Mouse (Mus musculus) liver, adult 2 months (tissue): ENCODE results near the gene Inava. TPM values are rescaled to one million over a fixed set of nuclear protein-coding genes. Genes with fewer than 3 reads are reported as not detected.

Experiments used
- DNase-seq: peaks from one replicate; pipeline ENCODE4 v3.0.0-alpha.2; 2011; ENCODE audit warnings: low read depth, low spot score; ENCODE audit errors: extremely low read depth
- H3K27ac ChIP-seq: fragments of 200-500 bp; replicated peaks from 2 replicates; pipeline ENCODE4 v1.5.1; 2012; ENCODE audit warnings: low read depth, mild to moderate bottlenecking, control low read depth, inconsistent platforms, low read length; ENCODE audit not compliant: insufficient read depth
- H3K27me3 ChIP-seq: fragments of 200-500 bp; 2 replicates; pipeline ENCODE4 v1.6.1; 2012; ENCODE audit warnings: mild to moderate bottlenecking, moderate library complexity, low read length, inconsistent platforms; ENCODE audit not compliant: control insufficient read depth, insufficient read depth
- H3K36me3 ChIP-seq: fragments of 200-500 bp; 2 replicates; pipeline ENCODE4 v1.6.1; 2012; ENCODE audit warnings: low read length, inconsistent platforms; ENCODE audit not compliant: control insufficient read depth, insufficient read depth
- H3K4me1 ChIP-seq: fragments of 200-500 bp; 2 replicates; pipeline ENCODE4 v1.6.1; 2011; ENCODE audit warnings: low read length; ENCODE audit not compliant: control insufficient read depth, insufficient read depth
- H3K4me3 ChIP-seq: fragments of 200-500 bp; 2 replicates; pipeline ENCODE4 v1.5.1; 2011; ENCODE audit warnings: low read depth, mild to moderate bottlenecking, control low read depth, low read length, moderate library complexity; ENCODE audit not compliant: insufficient read depth
- H3K79me2 ChIP-seq: fragments of 200-500 bp; 2 replicates; pipeline ENCODE4 v1.6.1; 2012; ENCODE audit warnings: inconsistent platforms, mild to moderate bottlenecking, low read length, moderate library complexity; ENCODE audit not compliant: control insufficient read depth, insufficient read depth
- H3K9ac ChIP-seq: fragments of 200-500 bp; 2 replicates; pipeline ENCODE4 v1.6.1; 2012; ENCODE audit warnings: low read depth, mild to moderate bottlenecking, control low read depth, inconsistent platforms, low read length
- CTCF ChIP-seq: fragments of 200-500 bp; IDR thresholded peaks from 2 replicates; pipeline ENCODE4 v1.5.1; 2011; ENCODE audit warnings: low read depth, low read length, control low read depth
- POLR2A ChIP-seq: fragments of 200-500 bp; IDR thresholded peaks from 2 replicates; pipeline ENCODE4 v1.6.1; 2011; ENCODE audit warnings: low read length, control low read depth; ENCODE audit not compliant: insufficient read depth; ENCODE audit errors: extremely low read depth
- WGBS: fragments of 180-500 bp; shearing (Covaris S2); methylation state at CpG from one replicate; pipeline ENCODE4 v1.1.7; 2018; 5-methylcytosine and 5-hydroxymethylcytosine counted together
- polyA plus RNA-seq: library from polyadenylated mRNA; depleted of rRNA; stranded (reverse); fragments of >200 nt; gene quantifications from 2 replicates; pipeline ENCODE4 v1.2.3, GENCODE M21; 2012; rRNA removed
- total RNA-seq: library from RNA; depleted of rRNA; stranded (reverse); fragments of >200 nt; gene quantifications from 2 replicates; pipeline ENCODE4 v1.2.3, GENCODE M21; 2014; rRNA removed

Gene Inava
- total and polyA plus RNA-seq, 2 experiments, result 0.07 TPM; not detected in 1

- TF ChIP-seq POLR2A (no peak), CTCF (peak; percentile 96)
- no peak overlapping the region for H3K9ac ChIP-seq
- H3K4me1 ChIP-seq, result no peaks in the 10 kb centered on the region
- H3K79me2 ChIP-seq, result no peaks in the 10 kb centered on the region
- peak; percentile 67 for DNase-seq
- H3K27me3 ChIP-seq, result no peaks in the 10 kb centered on the region
- no peaks in the 10 kb centered on the region for H3K36me3 ChIP-seq
- 9% methylated on average over 5 of the region's 5 CpGs for WGBS
- H3K4me3 ChIP-seq, result no peak overlapping the region
- H3K27ac ChIP-seq, result no peak overlapping the region
These were observed 64.0 kb downstream of the Inava start for GRCm38 (mm10) chr1:136170109-136170508.

DNA sequence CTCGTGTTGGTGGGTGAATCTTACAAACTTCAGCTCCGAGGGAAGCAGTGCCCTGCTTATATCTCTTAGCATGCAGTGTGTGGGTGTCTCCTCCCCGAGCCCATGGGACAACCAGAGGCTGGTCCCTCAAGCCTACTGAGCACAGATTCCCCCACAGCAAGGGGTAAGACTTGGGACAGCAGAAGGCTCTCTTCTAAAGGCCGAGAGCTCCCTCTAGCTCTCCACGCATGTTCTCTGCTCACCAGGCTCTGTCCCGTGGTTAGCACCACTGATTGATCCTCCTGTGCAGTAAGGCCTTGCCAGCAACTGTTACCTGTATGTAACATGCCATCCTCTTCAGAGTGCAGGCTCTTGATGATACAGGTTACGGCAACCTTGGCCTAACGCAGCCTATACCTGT lies 66.4 kb downstream of the Inava start:
- Histone ChIP-seq H3K4me1 (no peaks in the 10 kb centered on the region), H3K36me3 (no peaks in the 10 kb centered on the region), H3K79me2 (no peaks in the 10 kb centered on the region), H3K9ac (no peak overlapping the region), H3K27ac (no peak overlapping the region), H3K27me3 (no peaks in the 10 kb centered on the region), H3K4me3 (no peak overlapping the region)
- DNase-seq, result peak; percentile 24
- TF ChIP-seq POLR2A (no peak), CTCF (peak; percentile 68)
- WGBS, result 68% methylated on average over 8 of the region's 8 CpGs

DNA sequence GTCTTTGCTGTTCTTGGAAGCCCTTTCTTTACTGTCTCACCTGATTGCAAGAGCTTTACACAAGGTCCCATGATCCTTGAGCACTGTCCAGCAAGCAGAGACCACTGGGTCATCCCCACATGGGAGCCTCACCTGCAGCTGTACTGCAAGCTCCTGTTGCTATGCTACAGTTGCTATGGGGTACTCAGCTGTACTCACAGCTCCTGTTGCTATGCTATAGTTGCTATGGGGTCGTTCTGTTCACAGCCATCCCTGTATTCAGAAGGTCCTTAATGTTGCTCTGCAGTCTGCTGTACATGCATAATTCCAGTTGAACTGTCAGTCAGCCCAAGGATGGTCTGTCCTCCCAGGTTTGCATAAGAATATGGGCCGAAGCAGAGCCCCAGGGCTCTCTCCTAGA lies 68.6 kb downstream of the Inava start:
- no peak overlapping the region for H3K27ac ChIP-seq
- DNase-seq, result no peak
- H3K36me3 ChIP-seq, result no peaks in the 10 kb centered on the region
- no peaks in the 10 kb centered on the region for H3K27me3 ChIP-seq
- TF ChIP-seq CTCF (no peak), POLR2A (no peak)
- H3K9ac ChIP-seq, result no peak overlapping the region
- no peak overlapping the region for H3K4me3 ChIP-seq
- no peaks in the 10 kb centered on the region for H3K4me1 ChIP-seq
- WGBS, result 71% methylated on average over 2 of the region's 2 CpGs
- H3K79me2 ChIP-seq, result no peaks in the 10 kb centered on the region

Other genes with a start within 250 kb of the Inava start
- gene Igfn1, start 227.9 kb downstream of the Inava start, total RNA-seq, result not detected in 2 replicates
- not detected in 2 replicates for gene Igfn1, start 227.9 kb downstream of the Inava start, polyA plus RNA-seq
- 18.2 and 20.1 TPM in 2 replicates for gene Tmem9, start 226.1 kb downstream of the Inava start, total RNA-seq
- gene Tmem9, start 226.1 kb downstream of the Inava start, polyA plus RNA-seq, result 32.3 and 39.1 TPM in 2 replicates
- not detected in 2 replicates for gene Ascl5, start 183.5 kb downstream of the Inava start, total RNA-seq
- gene Ascl5, start 183.5 kb downstream of the Inava start, polyA plus RNA-seq, result not detected in 2 replicates
- 0.13 and 0.65 TPM in 2 replicates for gene Cacna1s, start 181.5 kb downstream of the Inava start, total RNA-seq
- not detected in 2 replicates for gene Cacna1s, start 181.5 kb downstream of the Inava start, polyA plus RNA-seq
- gene Kif21b, start 102.9 kb downstream of the Inava start, total RNA-seq, result 0.74 and 0.94 TPM in 2 replicates
- 0.82 and 1.5 TPM in 2 replicates for gene Kif21b, start 102.9 kb downstream of the Inava start, polyA plus RNA-seq
- not detected in 2 replicates for gene Mroh3, start 21.4 kb downstream of the Inava start, total RNA-seq
- gene Mroh3, start 21.4 kb downstream of the Inava start, polyA plus RNA-seq, result not detected in 2 replicates
- gene Gpr25, start 26.6 kb upstream of the Inava start, total RNA-seq, result not detected in 2 replicates
- 0.16 and 0.32 TPM in 2 replicates for gene Gpr25, start 26.6 kb upstream of the Inava start, polyA plus RNA-seq
- 8.9 and 9.1 TPM in 2 replicates for gene Camsap2, start 111.8 kb upstream of the Inava start, total RNA-seq
- 2.1 and 2.3 TPM in 2 replicates for gene Camsap2, start 111.8 kb upstream of the Inava start, polyA plus RNA-seq
- gene Ddx59, start 181.0 kb upstream of the Inava start, total RNA-seq, result 4.2 and 6.0 TPM in 2 replicates
- 1.7 and 2.2 TPM in 2 replicates for gene Ddx59, start 181.0 kb upstream of the Inava start, polyA plus RNA-seq
- gene Kif14, start 232.1 kb upstream of the Inava start, total RNA-seq, result 0.07 and 0.09 TPM in 2 replicates
- 0.02 TPM in 1 of 2 replicates, not detected in the other for gene Kif14, start 232.1 kb upstream of the Inava start, polyA plus RNA-seq